Mouse (Mus musculus): ENCODE measurements around the gene Insrr.

Insrr gene

DNA sequence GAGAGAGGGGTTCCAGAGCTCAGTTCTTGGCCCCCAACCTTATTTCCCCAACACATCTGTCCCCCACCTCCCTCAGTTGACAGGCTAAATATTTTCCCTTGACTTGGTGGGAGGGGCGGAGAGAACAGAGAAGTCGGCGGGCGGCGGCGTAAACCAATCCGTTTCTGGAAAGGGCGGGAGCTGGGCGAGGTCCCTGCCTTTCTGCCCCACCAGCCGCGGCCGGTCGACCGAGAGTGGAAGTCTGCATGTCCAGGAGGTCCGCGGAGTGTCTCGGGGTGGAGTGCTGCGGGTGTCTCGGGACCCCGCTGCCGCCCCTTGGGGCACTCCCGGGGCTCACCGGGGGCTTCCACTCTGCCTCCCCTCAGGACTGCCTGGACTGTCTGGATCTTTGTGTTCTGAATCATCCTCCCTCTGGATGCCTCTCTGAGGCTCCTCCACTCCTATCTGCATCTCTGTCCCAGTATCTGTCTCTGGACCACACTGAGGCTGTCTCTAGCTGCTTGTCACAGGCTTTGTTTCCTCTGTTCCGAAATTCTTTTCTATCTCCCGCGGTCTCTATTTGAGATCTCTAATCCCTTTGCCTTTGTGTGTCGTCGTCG, at the start of gene Insrr:
Insrr (plus strand) TSS at position 216 of the 599 bp plus-strand sequence.
- no peak for DNase-seq (ENCODE audit: low spot score)

DNA sequence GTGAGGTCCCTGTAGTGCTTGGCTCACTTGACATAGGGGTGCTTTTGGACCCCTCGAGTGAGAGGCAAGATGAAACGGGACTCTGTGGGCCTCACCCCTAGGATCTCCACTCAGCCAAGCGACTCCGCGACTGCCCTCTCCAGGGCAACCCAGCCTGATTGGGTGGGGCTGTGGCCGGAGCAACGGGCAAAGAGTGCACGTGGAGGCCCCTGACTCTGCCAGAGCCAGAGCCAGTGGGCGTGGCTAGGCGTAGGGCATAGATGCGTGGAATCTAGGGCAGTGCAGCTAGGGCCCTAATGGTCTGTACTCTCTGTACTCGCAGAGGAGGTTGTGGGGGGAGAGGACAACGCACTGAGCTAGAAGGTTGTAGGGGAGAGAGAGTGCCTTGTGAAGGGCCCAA, 48.3 kb upstream of the Insrr start, which contains the start of gene Lrrc71:
Lrrc71 (minus strand) TSS at position 195 of the 400 bp plus-strand sequence.
- DNase-seq (ENCODE audit: low spot score) = no peak

DNA sequence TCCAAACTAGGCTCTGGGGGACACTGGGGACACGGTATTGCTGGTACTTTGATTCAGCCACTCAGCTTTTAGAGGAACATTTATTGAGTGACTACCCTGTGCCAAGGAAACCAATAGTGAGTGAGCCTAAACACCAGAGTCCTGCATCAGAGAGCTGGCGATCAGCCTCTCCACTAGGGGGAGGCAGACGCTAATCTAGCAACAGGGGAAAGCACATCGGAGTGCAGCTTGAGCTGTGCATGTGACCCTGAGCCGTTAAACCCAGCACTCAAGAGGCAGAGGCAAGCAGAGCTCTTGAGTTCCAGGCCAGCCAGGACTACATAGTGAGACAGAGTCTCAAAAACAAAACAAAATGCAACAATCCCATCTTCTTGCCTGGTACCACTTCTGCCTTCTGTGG, 47.7 kb upstream of the Insrr start:
- no peak for DNase-seq (ENCODE audit: low spot score)

DNA sequence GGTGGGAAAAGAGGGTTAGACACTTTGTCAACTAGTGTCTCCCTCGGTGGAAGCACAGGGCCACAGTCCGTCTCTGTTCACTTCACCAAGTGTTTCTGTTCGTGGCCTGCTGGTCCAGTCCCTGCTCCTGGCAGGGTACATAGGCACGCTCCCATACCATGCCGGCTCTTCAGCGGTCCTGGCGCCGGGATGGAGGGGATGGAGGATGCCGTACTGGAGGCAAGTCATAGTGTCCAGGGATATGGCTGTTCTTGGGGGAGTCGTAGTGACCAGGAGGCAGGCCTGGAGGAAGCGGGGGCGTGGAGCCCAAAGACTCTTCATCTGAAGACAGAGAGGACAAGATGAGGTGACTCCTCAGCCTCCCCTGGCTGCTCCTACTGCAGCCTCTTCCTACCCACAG, 46.8 kb upstream of the Insrr start:
- no peak for DNase-seq (ENCODE audit: low spot score)

DNA sequence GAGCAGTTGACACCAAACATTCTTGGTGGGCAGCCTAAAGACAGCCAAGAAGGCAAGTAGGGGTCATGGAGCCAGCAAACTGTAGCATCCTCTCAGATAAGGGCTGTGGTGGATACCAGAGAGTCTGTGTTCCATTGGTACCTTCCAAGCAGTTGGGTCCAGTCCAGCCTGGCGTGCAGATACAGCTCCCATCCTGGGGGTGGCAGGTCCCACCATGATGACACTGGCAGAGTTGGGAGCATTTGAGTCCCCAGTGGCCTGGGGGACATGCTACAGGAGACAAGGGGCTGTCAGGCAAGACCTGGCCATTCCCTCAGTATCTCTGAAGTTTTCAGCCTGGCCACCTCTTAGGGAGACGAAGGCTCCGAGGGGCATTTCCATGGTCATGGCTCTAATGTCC, 44.2 kb upstream of the Insrr start:
- DNase-seq (ENCODE audit: low spot score) = no peak

DNA sequence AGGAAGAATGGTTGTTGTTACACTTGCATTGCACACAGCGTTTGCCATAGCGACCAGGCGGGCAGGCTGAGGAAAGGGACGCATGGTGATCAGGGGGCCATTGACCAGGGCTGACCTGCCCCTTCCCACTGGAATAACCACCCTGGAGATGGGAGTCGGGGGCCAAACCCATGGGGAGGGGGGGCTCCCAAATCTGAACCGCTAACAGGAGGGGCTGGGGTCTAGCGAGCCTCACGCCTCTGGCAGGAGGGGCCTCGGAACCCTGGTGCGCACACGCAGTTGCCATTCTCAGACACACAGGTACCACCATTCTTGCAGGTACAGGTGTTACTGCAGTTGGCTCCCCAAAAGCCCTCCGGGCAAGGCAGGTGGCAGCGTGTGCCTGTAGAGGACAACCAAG, 42.9 kb upstream of the Insrr start:
- no peak for DNase-seq (ENCODE audit: low spot score)

DNA sequence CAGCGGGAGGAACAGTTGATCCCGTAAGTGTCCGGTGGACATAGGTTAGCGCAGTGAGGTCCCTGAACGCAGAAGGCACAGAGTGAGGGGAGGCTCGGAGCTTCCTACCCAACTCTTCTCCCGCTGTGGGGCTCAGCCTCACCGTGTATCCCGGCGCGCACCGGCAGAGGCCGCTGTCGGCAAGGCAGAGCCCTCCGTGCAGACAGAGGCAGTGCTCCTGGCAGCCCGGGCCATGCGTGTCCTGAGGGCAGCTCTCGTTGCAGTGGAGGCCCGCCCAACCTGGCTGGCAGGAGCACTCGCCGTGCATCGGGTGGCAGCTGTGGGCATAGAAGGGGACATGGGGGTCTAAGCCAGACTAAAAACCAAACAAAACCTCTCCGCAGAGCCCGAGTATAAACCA, 40.8 kb upstream of the Insrr start:
- DNase-seq (ENCODE audit: low spot score) = peak; percentile 68

DNA sequence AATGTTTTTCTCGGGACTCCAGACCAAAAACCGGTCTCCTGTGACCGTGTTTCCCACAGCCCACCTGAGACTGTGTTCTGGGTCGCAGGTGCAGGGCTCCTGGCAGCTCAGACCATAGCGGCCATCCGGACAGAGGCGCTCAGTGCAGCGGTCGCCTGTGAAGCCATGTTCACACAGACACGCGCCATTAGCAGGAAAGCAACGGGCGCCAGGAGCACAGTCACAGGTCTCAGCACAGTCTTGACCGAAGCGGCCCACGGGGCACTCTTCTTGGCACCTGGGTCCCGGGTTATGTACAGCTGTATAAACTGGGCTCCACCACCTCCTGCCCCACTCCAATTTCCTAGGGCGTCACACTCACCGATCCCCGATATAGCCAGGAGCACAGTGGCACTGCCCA, 40.3 kb upstream of the Insrr start:
- no peak for DNase-seq (ENCODE audit: low spot score)

DNA sequence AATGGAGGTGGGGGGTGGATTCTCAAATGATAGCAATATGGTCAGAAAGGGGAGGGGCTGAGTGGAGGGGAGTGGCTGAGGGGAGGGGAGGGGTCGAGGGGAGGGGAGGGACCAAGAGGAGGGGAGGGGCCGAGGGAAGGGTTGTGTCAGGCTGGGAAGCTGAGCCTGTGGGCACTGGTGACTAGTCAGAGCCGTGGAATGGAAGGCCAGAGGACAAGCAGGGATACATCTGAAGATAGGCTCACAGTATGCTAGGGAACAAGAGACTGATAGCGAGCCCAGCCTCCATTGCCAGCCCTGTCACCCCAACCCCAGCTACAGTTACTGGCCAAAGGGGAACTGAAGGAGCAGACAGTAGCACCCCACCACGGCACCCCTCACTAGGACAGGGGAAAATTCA, 38.1 kb upstream of the Insrr start:
- no peak for DNase-seq (ENCODE audit: low spot score)

DNA sequence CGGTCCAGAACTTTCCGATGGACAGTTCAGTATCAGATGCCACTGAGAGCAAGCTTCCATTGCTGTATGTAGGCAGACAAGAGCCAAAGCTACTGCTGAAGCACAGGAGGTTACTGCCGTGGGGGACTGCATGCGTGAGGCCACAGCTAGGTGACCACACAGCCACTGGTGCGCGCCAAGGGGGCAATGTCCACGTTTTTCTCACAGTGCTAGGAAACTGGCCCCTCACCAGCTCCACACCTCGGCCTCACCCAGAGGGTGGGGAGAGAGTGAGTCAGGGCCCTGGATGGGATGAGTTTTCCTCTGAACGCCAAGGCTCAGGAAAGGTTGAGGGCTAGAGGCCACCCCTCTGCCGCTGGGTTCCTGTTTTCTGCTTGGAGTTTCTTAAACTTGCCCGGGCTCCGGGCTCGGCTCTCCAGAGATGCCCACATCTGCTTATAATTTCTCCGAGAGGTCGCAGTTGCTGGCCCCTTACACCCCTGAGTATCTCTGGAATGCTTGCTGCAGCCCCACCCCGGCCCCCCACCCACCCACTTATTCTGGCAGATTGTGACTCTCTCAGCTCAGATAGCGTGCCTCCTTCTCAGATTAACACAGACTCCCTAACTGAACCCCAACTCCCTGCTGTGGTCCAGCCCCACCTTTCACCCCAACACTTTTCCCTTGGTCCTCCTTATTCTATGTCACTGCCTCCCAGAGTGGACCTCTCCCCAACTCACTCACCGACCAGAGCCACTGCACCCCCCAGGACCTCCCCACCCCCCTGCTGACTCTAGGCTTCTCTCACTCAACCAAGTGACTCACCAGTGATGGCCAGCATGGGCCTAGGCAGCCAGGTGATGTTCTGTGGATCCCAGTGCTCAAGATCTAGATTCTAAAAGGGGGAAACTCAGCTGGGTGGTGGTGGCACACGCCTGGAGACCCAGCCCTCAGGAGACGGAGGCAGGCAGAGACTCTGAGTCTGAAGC, 35.1 kb upstream of the Insrr start:
- DNase-seq (ENCODE audit: low spot score) = no peak

DNA sequence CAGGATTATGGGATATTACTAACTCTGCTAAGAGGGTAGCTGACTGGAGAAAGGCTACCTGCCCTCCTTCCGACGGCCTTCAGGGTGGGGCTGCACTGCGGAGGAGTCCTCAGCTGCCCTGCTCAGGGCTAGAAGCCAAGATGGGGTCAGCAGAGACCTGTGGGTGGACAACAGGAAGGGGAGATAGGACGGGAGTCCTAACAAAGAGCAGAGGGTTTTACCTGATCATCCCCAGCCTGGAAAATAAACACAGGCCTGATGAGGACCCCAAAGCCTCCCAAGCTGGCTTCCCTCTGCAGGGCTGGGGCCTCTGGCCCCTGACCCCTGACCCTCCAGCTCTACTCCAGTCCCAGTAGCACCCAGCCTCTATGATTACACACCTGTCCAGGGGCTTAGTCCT, 33.5 kb upstream of the Insrr start:
- DNase-seq (ENCODE audit: low spot score) = no peak

DNA sequence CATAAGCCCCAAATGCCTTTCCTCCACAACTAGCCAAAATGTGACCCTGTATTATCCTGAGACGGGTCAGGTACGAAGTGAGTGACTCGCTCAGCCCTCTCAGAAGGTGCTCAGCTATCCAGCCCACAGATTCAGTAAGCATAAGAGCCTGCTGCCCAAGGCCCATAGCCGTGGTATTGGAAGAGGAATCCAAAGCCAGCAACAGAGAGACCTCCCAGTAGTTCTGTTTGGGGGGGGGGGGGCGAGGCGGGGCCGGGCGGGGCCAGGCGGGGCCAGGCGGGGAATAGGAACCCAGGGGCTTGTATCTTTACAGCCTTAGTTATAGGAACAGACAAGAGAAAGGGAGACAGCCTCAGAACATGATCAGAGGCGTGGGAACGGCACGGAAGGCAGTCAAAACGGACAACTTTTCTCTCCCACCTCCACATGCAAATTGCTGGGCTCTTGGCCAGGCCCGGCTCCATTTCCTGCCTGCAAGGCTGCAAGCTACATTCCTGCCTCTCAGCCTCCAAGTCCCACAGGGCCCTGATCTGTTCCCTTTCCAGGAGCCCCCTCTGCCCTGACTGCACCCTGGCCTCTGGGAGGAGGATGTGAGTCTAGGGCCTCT, 33.0 kb upstream of the Insrr start:
- DNase-seq (ENCODE audit: low spot score) = no peak

DNA sequence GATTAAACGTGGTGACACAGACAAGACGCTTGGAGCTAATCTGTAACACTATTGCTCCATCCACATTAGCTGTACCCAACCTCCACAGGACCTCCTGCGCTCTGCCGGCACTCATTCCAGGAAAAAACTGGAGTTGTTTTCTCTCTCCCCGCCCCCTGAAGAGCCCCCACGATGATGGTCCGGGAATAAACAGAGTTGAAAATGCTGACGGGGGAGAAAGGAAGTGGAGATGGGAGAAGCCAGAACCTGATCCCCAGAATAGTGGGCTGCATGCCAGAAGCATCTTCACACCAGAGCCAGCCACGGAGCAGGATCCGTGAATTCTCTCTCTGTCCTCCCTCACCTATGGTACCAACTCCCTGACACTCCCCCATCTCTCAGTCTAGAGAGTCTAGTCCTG, 32.2 kb upstream of the Insrr start:
- DNase-seq (ENCODE audit: low spot score) = no peak

DNA sequence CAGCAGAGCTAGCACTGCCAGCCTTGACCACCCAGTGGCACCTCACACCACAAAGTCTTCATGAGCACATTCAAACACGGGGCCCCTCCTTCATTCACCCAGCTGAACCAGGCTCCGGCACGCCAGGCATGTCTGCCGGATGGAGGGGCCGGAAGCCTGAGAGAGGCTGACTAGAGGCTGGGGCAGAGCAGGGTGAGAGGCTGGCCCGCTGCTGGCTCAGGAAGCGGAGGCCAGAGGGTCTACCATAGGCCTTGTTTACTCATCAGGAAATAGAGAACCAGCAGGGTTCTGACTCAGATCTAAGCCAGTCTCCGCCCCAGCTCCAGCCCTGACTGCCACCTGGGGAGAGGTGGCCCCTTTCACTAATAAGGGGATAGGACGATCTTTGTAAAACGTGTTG, 31.7 kb upstream of the Insrr start:
- DNase-seq (ENCODE audit: low spot score) = no peak

DNA sequence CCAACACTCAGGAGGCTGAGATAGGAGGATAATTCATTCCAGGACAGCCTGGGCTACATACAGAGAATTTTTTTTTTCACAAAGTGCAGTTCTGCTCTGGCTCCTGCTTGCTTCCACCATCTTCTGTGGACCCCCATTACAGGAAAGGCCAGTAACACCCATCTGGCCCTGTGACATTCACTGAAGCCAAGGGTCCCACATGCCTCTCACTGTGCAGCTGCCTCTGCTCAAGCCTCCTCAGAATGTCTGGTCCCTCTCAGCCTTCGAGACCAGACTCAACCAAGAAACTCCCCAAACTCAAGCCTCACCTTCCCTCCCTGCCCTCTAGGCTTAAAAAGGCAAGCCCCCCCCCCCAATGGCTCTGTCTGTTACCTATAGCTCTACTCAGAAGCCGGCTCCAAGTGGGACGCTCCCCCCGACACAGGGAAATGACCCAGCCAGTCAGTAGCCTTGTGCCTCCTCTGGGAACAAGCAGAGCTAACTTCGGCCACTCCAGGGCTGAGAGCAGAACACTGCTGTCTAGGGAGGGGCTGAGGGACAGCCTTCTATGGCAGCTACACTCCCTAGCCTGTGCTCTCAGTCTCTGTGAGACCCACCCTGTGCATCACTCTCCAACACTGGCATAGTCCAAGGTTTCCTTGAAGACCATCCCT, 31.0 kb upstream of the Insrr start:
- DNase-seq (ENCODE audit: low spot score) = no peak

DNA sequence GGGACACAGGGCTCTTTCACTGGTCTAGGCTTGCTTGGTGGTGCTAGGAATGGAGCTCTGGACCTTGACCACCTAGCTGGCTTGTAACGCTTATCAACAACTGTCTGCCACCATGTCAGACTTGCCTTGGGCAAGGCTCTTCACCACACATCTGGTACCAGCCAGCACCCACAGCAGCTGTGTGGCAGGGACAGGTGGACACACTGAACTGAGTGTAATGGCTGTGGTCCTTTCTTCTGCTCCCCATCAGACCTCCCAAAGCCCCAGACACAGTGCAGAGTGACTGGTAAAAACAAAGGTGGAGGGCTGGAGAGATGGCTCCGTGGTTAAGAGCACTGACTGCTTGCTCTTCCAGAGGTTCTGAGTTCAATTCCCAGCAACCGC, 30.5 kb upstream of the Insrr start:
- no peak for DNase-seq (ENCODE audit: low spot score)

DNA sequence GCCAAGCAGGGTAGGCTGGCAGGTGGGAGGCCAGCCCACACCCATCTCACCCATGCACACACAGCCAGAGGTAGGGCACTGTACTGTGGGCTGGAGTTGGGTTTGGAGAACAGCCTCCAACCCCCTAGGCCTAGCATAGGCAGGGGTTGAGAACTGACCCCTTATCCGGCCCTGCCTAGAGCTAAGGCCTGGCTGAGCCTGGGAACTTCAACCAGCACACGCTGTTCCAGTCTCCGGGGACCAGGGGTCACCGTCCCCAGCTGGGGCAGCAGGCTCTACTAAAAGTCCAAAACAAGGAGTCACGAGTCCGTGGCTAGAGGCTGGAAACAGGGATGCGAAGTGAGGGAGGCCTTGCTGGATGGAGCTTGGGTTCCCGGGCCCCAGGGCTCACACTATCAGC, 29.0 kb upstream of the Insrr start:
- no peak for DNase-seq (ENCODE audit: low spot score)

DNA sequence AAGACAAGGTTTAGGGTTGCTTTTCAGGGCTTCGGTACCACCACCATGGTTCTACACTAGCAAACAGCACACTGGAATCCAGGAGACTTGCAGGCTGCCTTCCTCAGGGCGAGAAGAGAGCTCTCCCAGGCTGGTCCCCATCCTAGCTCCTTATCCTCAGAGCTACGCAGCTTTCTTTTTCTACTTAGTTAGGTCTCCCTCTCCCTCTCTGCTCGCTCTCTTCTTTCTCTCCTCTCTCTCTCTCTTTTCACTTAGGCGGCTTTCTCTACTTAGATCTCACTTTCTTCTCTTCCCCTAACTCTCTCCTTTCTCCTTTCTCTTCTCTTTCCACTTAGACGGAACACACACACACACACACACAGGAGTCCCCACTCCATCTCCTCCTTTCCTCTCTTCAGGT, 28.3 kb upstream of the Insrr start:
- DNase-seq (ENCODE audit: low spot score) = no peak

DNA sequence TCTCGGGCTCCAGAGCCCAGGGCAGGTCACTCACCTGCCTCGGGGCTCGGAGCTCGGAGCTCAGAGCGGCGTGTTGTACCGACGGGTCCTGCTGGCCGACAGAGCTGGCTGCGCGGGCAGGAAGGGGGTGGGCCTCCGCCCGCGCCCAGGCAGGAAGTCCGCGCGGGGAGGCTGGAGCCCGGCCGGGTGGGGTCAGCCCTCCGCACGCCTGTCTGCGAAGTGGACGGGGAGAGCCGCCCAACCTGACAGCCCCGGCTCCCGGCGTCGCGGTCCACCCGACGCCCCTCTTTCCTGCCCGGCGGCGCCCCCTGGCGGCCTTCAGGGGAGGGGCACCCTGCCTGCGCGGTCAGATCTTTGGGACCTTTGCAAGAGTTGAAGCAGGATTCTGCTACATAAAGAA, 27.9 kb upstream of the Insrr start:
- peak; percentile 50 for DNase-seq (ENCODE audit: low spot score)

DNA sequence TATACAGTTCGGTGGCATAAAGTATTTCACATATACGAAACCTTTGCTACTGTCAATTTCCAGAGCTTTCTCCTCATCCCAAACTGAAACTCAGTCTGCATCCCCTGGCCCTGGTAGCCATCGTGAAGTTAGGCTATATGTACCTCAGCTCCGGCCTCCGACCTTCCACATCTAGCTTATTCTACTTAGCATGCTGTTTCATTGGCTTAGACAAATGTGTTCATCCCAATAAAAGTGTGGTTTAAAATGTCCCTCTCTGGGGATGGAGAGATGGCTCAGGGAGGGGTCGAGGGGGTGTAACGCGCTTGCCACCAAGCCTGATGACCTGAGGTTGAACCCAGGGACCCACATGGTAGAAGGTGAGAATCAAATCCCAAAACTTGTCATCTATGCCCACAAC, 27.2 kb upstream of the Insrr start:
- DNase-seq (ENCODE audit: low spot score) = no peak

DNA sequence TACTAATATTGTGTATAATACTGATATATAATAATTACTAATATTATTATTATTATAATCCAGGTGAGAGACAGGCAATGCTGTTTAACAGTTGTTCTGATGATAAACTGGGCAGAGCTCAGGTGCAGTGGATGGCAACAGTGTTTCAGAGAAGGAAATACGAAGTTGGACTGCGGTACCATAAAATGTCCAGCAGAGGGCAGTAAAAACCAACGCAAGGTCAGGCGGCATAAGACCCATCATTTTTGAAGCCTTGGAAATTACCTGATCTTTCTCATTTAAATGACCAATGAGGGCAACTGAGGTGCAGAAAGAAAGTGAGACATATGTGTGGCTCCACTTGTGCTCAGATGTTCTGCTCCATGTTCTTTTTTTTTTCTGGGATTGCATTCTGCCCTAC, 26.5 kb upstream of the Insrr start:
- DNase-seq (ENCODE audit: low spot score) = no peak

DNA sequence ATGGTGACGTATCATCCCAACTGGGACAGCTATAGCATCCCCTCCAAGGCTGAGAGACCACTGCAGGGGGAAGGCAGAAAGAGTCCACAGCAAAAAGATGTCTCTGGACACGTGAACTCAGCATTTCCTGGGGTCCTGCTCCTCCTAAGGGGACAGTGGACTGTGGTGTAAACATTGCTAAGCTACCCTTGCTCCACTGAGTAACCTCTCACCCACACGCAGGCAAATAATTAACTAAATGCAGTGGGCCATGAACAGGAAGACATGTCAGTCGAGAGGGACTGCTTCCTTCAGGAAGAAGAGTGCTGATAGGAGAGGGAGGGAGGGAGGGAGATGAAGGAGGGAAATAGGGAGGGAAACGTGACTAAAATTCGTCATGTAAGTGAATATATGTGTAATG, 25.7 kb upstream of the Insrr start:
- DNase-seq (ENCODE audit: low spot score) = no peak

DNA sequence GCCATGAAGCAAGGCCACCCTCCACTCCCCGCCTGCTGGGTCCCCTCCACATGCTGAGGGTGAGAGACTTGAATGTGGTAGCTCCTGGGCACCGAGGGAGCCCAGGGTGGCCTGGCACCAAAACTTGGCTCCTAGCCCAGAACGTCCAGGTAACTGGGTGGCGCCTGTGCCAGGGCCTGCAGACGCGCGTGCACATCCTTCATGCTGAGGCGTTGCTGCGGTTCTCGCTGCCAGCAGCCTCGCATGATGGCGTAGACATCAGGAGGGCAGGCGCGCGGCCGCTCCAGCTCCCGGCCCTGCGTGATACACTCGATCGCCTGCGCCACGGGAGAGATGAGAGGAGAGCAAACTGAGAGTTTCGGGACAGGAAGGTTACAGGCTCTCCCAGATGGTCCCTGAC, 18.5 kb upstream of the Insrr start:
- no peak for DNase-seq (ENCODE audit: low spot score)

Measured in urinary bladder, postnatal 10 days (tissue).